Mouse (Mus musculus) liver, embryonic 14.5 days (tissue): Measurements from ENCODE around the gene Dusp1. TPM values are rescaled to one million over a fixed set of nuclear protein-coding genes. Genes with fewer than 3 reads are reported as not detected.

Source experiments
- ATAC-seq: fragments of 200-750 bp; cut with Nextera tagmentation; 2 replicates; pipeline ENCODE4 v1.8.0; 2017; ENCODE audit warnings: moderate number of reproducible peaks, mild to moderate bottlenecking, moderate library complexity; ENCODE audit not compliant: insufficient read depth
- DNase-seq, 3 experiments: peaks; one replicate each; pipeline ENCODE4 v3.0.0-alpha.2; 2012 to 2013; ENCODE audit warnings: low read depth in 3 of 3, low spot score in 3 of 3
- H3K27ac ChIP-seq: fragments of 300-500 bp; sonication (generic); 2 replicates; pipeline ENCODE4 v1.5.1; 2014; ENCODE audit warnings: moderate library complexity, mild to moderate bottlenecking, control low read depth, inconsistent platforms
- H3K27me3 ChIP-seq: fragments of 300-500 bp; sonication (generic); 2 replicates; pipeline ENCODE4 v1.6.1; 2014; ENCODE audit warnings: mild to moderate bottlenecking, low read length, moderate library complexity; ENCODE audit not compliant: control insufficient read depth, insufficient read depth
- H3K36me3 ChIP-seq: fragments of 300-500 bp; sonication (generic); replicated peaks from 2 replicates; pipeline ENCODE4 v1.6.1; 2014; ENCODE audit warnings: low read depth; ENCODE audit not compliant: control insufficient read depth, insufficient read depth
- H3K4me1 ChIP-seq, 2 experiments: fragments of 200-500 bp in 1 of 2; fragments of 300-500 bp in 1 of 2; sonication (generic) in 1 of 2; replicated peaks; 2 replicates each; pipeline ENCODE4 v1.6.1; 2012 to 2014; ENCODE audit warnings: antibody characterized with exemption in 1 of 2, inconsistent platforms in 1 of 2, low read length in 1 of 2; ENCODE audit not compliant: control insufficient read depth in 2 of 2, insufficient read depth in 2 of 2
- H3K4me2 ChIP-seq: fragments of 300-500 bp; sonication (generic); 2 replicates; pipeline ENCODE4 v1.6.1; 2014; ENCODE audit warnings: low read depth, mild to moderate bottlenecking, control low read depth, moderate library complexity
- H3K4me3 ChIP-seq, 2 experiments: fragments of 200-500 bp in 1 of 2; fragments of 300-500 bp in 1 of 2; sonication (generic) in 1 of 2; 2 replicates each; pipeline ENCODE4 v1.5.1; 2012 to 2014; ENCODE audit warnings: low read depth in 2 of 2, low read length in 2 of 2, mild to moderate bottlenecking in 2 of 2, control low read depth in 1 of 2, inconsistent platforms in 1 of 2, moderate library complexity in 1 of 2; ENCODE audit not compliant: insufficient read depth in 1 of 2
- H3K9ac ChIP-seq: fragments of 300-500 bp; sonication (generic); replicated peaks from 2 replicates; pipeline ENCODE4 v1.6.1; 2014; ENCODE audit warnings: mild to moderate bottlenecking, control low read depth, moderate library complexity
- H3K9me3 ChIP-seq: fragments of 300-500 bp; sonication (generic); 2 replicates; pipeline ENCODE4 v1.6.1; 2016; ENCODE audit warnings: low read length, mixed read lengths; ENCODE audit not compliant: control insufficient read depth
- CTCF ChIP-seq: IDR thresholded peaks from 2 replicates; pipeline ENCODE4 v1.5.1; 2016; ENCODE audit warnings: antibody characterized with exemption, low read depth, control low read depth
- EP300 ChIP-seq: IDR thresholded peaks from 2 replicates; pipeline ENCODE4 v1.6.1; 2016; ENCODE audit warnings: antibody characterized with exemption, low read depth
- WGBS: fragments of 180-500 bp; shearing (Covaris S2); extraction: QIAGEN DNeasy Blood & Tissue Kit; methylation state at CpG from one replicate; pipeline ENCODE4 v1.1.7; 2014; ENCODE audit not compliant: insufficient replicate concordance; 5-methylcytosine and 5-hydroxymethylcytosine counted together
- polyA plus RNA-seq, 2 experiments: library from polyadenylated mRNA; depleted of rRNA in 1 of 2; stranded (reverse) in 1 of 2; unstranded in 1 of 2; fragments of >200 nt; fragmentation: Nextera tagmentation in 1 of 2; extraction: Ambion mirVana in 1 of 2; gene quantifications; 2 replicates each; pipeline versions ENCODE4 v1.2.1 to v1.2.3; 2012 to 2014

The Dusp1 gene
- polyA plus RNA-seq, 2 experiments, result 25.0 to 25.9 TPM

- H3K9me3 ChIP-seq, result no peaks in the 10 kb centered on the region
- peaks cover 0 to 13% of the 10 kb centered on the region in 2 experiments; a peak in 2 of 4 replicates for H3K4me1 ChIP-seq
- DNase-seq (no peak), ATAC-seq (no peak)
- H3K4me3 ChIP-seq, result no peak overlapping the region
- no peak overlapping the region for H3K4me2 ChIP-seq
- TF ChIP-seq CTCF (no peak), EP300 (no peak)
- 89% methylated on average over 5 of the region's 5 CpGs for WGBS
- H3K9ac ChIP-seq, result no peak overlapping the region
- no peaks in the 10 kb centered on the region for H3K36me3 ChIP-seq
- no peaks in the 10 kb centered on the region for H3K27me3 ChIP-seq
- H3K27ac ChIP-seq, result no peak overlapping the region
Measured at GRCm38 (mm10) chr17:26582297-26582696, 20.4 kb upstream of the Dusp1 start.

- DNase-seq (no peak), ATAC-seq (no peak)
- Histone ChIP-seq H3K36me3 (no peaks in the 10 kb centered on the region), H3K27me3 (no peaks in the 10 kb centered on the region), H3K4me1 (peaks cover 4 to 16% of the 10 kb centered on the region in 2 experiments), H3K4me3 (no peak overlapping the region), H3K27ac (no peak overlapping the region), H3K4me2 (no peak overlapping the region), H3K9ac (no peak overlapping the region), H3K9me3 (no peaks in the 10 kb centered on the region)
- 81% methylated on average over 3 of the region's 3 CpGs for WGBS
- TF ChIP-seq EP300 (no peak), CTCF (no peak)
Measured at GRCm38 (mm10) chr17:26580873-26581401, 19.0 kb upstream of the Dusp1 start.

GRCm38 (mm10) chr17:26579396-26579795 is 17.5 kb upstream of the Dusp1 start:
- TF ChIP-seq CTCF (no peak), EP300 (no peak)
- DNase-seq (no peak), ATAC-seq (no peak)
- Histone ChIP-seq H3K36me3 (no peaks in the 10 kb centered on the region), H3K27me3 (no peaks in the 10 kb centered on the region), H3K9me3 (no peaks in the 10 kb centered on the region), H3K9ac (no peak overlapping the region), H3K4me1 (peaks cover 8 to 18% of the 10 kb centered on the region in 2 experiments), H3K4me3 (no peak overlapping the region), H3K4me2 (no peak overlapping the region), H3K27ac (no peak overlapping the region)
- 67% methylated on average over 6 of the region's 6 CpGs for WGBS

GRCm38 (mm10) chr17:26578771-26579170 is 16.8 kb upstream of the Dusp1 start:
- DNase-seq (no peak), ATAC-seq (no peak)
- TF ChIP-seq CTCF (no peak), EP300 (no peak)
- WGBS, result 86% methylated on average over 11 of the region's 11 CpGs
- Histone ChIP-seq H3K27ac (no peak overlapping the region), H3K9ac (no peak overlapping the region), H3K36me3 (no peaks in the 10 kb centered on the region), H3K4me1 (peaks cover 8 to 13% of the 10 kb centered on the region in 2 experiments), H3K9me3 (no peaks in the 10 kb centered on the region), H3K4me3 (no peak overlapping the region), H3K4me2 (no peak overlapping the region), H3K27me3 (no peaks in the 10 kb centered on the region)

GRCm38 (mm10) chr17:26578162-26578561 is 16.2 kb upstream of the Dusp1 start:
- no peaks in the 10 kb centered on the region for H3K9me3 ChIP-seq
- no peak for TF ChIP-seq EP300
- no peak for TF ChIP-seq CTCF
- WGBS, result 71% methylated on average over 7 of the region's 7 CpGs

More at GRCm38 (mm10) chr17:26578162-26578561, 16.2 kb upstream of the Dusp1 start:
- no peak overlapping the region for H3K27ac ChIP-seq
- H3K4me1 ChIP-seq, result peaks cover 7 to 8% of the 10 kb centered on the region in 2 experiments
- no peaks in the 10 kb centered on the region for H3K36me3 ChIP-seq
- no peak overlapping the region for H3K4me3 ChIP-seq
- ATAC-seq (no peak), DNase-seq (no peak)
- H3K9ac ChIP-seq, result no peak overlapping the region
- H3K4me2 ChIP-seq, result no peak overlapping the region
- H3K27me3 ChIP-seq, result no peaks in the 10 kb centered on the region
